Mouse (Mus musculus) brain, embryonic 14.5 days (tissue): ENCODE data around the gene Rab5c.

Experiments used
- CTCF ChIP-seq: fragments of 200-500 bp; IDR thresholded peaks from 2 replicates; pipeline ENCODE4 v1.5.1; 2012; ENCODE audit warnings: inconsistent platforms, mild to moderate bottlenecking, moderate library complexity, borderline replicate concordance; ENCODE audit not compliant: insufficient read depth, insufficient read length; ENCODE audit errors: extremely low read depth
- POLR2A ChIP-seq: fragments of 200-500 bp; IDR thresholded peaks from 2 replicates; pipeline ENCODE4 v1.6.1; 2012; ENCODE audit warnings: mild to moderate bottlenecking, inconsistent platforms, borderline replicate concordance; ENCODE audit not compliant: poor library complexity, insufficient read depth, insufficient read length, severe bottlenecking; ENCODE audit errors: extremely low read depth

GRCm38 (mm10) chr11:100702906-100703305 is 35.1 kb downstream of the Rab5c start:
- no peak for TF ChIP-seq CTCF
- TF ChIP-seq POLR2A = no peak
